Mouse (Mus musculus): ENCODE results near the gene Fstl1.

Gene Fstl1

DNA sequence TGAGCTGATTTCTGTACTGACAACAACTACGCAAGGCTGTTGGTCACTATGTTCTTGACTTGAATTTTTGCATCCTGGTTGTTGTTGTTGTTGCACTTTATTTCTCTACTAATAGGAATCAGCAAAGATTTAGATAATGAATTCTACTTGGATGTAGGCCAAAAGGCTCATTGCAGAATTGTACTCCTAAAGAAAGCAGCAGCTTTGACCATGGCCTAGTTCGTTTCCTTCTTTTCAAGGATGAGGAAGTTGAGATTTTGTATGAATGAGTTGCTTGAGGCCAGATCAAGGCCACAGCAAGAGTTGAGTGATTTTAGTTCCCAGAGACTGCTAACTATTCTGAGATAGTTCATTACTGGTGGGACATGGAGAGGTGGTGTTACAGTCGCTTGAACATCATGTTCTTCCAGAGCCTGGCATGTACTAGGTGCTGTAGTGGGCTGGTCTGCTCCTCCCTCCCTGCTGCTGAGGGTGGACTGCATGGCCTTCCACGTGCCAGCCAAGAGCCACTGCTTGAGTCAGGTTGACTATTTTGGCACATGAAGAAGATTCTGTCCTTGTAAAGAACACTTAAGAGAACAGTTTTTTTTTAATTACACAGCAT, 94.5 kb downstream of the Fstl1 start:
- no peak for DNase-seq

DNA sequence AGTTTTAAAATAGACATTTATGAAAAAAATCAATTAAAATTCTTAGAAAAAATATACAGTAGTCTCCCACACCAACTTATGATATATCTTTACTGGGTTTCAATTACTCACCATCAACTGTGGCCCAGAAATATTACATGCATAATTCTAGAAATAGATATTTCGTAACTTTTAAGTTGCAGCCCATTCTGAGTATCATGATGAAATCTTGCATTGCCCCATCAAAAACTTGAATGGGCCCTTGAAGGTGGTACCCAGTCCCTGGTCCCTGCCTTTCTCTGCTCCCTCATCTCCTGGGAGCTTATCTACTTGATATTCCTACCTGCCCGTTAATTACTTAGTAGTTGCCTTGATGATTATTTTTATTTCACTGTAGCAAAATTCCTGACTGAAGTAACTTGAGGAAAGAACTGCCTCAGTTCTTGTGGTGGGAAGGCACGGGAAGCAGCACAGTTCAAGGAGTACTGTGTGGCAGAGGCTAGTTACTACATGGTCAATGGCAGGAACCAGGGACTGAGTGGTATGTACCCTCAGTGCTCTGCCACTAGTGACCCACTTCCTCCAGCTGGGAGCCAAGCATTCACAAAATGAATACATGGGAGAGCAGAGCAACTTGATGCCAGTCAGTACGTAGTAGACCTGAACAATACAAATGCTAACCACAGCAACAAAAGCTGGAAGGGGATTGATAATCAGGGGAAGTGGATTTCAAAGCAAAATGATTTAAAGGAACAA, 98.0 kb downstream of the Fstl1 start:
- DNase-seq, result no peak

DNA sequence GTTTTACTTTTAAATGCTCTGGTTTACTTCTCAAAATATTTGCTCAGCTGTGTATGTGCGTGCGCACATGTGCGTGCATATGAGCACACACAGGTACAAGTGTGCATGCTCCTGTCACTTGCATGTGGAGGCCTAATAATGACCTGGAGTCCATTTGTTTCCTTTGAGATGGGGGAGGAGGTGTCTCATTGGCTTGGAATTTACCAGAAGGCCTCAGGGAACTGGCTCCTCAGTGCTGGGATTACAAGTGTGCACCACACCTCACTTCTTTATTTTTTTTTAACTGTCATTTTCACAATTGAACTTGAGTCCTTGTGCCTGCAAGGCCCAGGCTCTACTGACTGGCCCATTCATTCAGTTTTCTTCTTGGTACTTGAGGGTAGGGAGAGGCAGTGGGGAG, 100.7 kb downstream of the Fstl1 start:
- no peak for DNase-seq

DNA sequence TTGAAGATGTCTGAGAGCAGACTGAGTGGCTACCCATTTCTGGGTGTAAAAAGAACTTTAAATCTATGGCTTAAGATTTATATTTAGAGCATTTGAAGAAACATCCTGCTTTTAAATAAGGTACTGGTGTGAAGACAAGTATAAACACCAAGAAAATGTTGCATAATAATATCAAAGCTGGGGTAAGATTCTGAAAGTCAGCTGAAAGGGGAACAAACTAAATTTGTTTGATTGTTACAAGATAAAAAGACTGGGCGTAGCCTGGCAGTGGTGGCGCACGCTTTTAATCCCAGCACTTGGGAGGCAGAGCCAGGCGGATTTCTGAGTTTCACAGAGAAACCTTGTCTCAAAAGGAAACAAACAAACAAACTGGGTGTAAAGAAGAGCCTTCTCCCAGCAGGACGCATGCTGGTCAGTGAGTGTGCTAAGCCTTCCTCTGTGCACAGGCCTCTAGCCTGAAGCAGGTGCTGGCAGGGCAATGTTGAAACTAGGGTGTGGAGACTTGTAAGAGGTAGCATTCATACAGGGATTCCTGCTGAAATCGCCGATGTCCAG, 102.4 kb downstream of the Fstl1 start:
- no peak for DNase-seq

DNA sequence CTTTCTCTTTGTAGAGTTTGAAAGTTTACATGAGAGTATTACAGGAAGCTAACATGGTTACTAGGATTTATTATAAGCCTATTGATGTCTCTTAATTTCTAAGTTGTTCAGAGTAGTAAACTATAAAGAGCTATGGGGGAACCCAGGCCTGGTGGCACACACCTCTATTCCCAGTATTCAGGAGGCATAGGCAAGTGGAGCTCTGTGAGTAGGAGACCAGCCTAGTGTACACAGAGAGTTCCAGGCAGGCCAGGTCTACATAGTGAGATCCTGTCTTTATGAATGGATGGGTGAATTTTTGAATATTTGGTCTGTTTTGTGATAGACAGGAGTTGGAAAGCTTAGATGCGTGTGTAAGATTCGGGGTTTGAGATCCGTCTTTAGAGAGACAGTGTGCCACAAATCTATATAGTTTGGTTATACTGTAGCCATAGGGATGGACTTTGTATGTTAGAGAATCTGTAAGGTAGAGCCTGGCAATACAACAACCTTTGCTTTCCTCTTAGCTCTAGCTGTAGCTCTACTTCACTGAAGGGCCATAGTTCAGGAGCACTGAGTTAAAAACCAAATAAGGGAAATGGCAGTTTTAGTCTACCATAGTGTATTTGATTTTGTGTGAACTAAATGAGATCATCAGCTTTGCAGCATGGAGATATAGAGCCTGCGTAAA, 103.2 kb downstream of the Fstl1 start:
- no peak for DNase-seq

DNA sequence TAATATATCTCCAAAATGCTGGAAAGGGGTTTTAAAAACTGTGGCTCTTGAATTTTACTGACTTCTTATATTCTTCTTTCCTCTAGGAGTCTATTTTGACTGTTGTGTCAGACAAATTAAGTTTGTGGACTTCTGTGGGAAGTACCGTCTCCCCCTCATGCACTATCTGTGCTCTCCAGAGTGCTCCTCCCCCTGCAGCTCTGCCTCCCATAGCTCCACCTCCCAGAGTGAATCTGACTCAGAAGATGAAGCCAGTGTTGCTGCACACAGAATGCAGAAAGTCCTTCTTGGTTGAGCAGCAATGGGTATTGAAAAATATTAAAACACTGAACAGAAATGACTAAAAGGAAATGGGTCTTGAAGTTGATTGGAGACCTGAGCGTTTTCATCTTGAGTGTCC, 104.5 kb downstream of the Fstl1 start:
- DNase-seq, result no peak

All from cerebellum, postnatal 36 days (tissue).